Mouse (Mus musculus): ENCODE data around the gene Gnaq.
A peak's percentile ranks its signal among the peaks of the same experiment; 100 is the strongest.

The Gnaq gene

GRCm38 (mm10) chr19:16132791-16132864 is at the start of gene Gnaq:
Gnaq (plus strand) TSS chr19:16132831.
- DNase-seq (ENCODE audit: low read depth), result no peak

- DNase-seq (ENCODE audit: low read depth), result peak; percentile 14
Measured at GRCm38 (mm10) chr19:16083981-16084630, 48.5 kb upstream of the Gnaq start.

GRCm38 (mm10) chr19:16085248-16085647 is 47.4 kb upstream of the Gnaq start:
- DNase-seq (ENCODE audit: low read depth), result no peak

GRCm38 (mm10) chr19:16086154-16086553 is 46.5 kb upstream of the Gnaq start:
- DNase-seq (ENCODE audit: low read depth), result no peak

GRCm38 (mm10) chr19:16086581-16086980 is 46.0 kb upstream of the Gnaq start:
- DNase-seq (ENCODE audit: low read depth), result no peak

GRCm38 (mm10) chr19:16087391-16087790 is 45.2 kb upstream of the Gnaq start:
- DNase-seq (ENCODE audit: low read depth), result peak; percentile 56

- no peak for DNase-seq (ENCODE audit: low read depth)
Measured at GRCm38 (mm10) chr19:16093616-16094015, 39.0 kb upstream of the Gnaq start.

GRCm38 (mm10) chr19:16109901-16110300 is 22.7 kb upstream of the Gnaq start:
- DNase-seq (ENCODE audit: low read depth), result no peak

- no peak for DNase-seq (ENCODE audit: low read depth)
Measured at GRCm38 (mm10) chr19:16110670-16111069, 22.0 kb upstream of the Gnaq start.

- DNase-seq (ENCODE audit: low read depth), result peak; percentile 49
Measured at GRCm38 (mm10) chr19:16113295-16113694, 19.3 kb upstream of the Gnaq start.

GRCm38 (mm10) chr19:16118421-16118820 is 14.2 kb upstream of the Gnaq start:
- no peak for DNase-seq (ENCODE audit: low read depth)

- DNase-seq (ENCODE audit: low read depth), result peak; percentile 51
Measured at GRCm38 (mm10) chr19:16121301-16121700, 11.3 kb upstream of the Gnaq start.

GRCm38 (mm10) chr19:16128715-16129114 is 3.9 kb upstream of the Gnaq start:
- DNase-seq (ENCODE audit: low read depth), result no peak

GRCm38 (mm10) chr19:16129171-16129570 is 3.5 kb upstream of the Gnaq start:
- no peak for DNase-seq (ENCODE audit: low read depth)

- peak; percentile 58 for DNase-seq (ENCODE audit: low read depth)
Measured at GRCm38 (mm10) chr19:16130476-16130875, 2.2 kb upstream of the Gnaq start.

- peak; percentile 57 for DNase-seq (ENCODE audit: low read depth)
Measured at GRCm38 (mm10) chr19:16131831-16132230, 800 bp upstream of the Gnaq start.

- DNase-seq (ENCODE audit: low read depth), result peak; percentile 97
Measured at GRCm38 (mm10) chr19:16132340-16132790, 266 bp upstream of the Gnaq start.

- DNase-seq (ENCODE audit: low read depth), result peak; percentile 78
Measured at GRCm38 (mm10) chr19:16132865-16133720, 462 bp downstream of the Gnaq start.

- peak; percentile 25 for DNase-seq (ENCODE audit: low read depth)
Measured at GRCm38 (mm10) chr19:16133721-16134570, 1.3 kb downstream of the Gnaq start.

- DNase-seq (ENCODE audit: low read depth), result no peak
Measured at GRCm38 (mm10) chr19:16138064-16138580, 5.5 kb downstream of the Gnaq start.

- DNase-seq (ENCODE audit: low read depth), result no peak
Measured at GRCm38 (mm10) chr19:16140710-16141109, 8.1 kb downstream of the Gnaq start.

- no peak for DNase-seq (ENCODE audit: low read depth)
Measured at GRCm38 (mm10) chr19:16141857-16142256, 9.2 kb downstream of the Gnaq start.

- DNase-seq (ENCODE audit: low read depth), result no peak
Measured at GRCm38 (mm10) chr19:16142990-16143389, 10.4 kb downstream of the Gnaq start.
